Mouse (Mus musculus): ENCODE measurements at regions not wholly inside any gene's neighbourhood (a gene's known extent, or its start where the extent isn't known, plus 50 kb on each side); places are given as distances from the start of the nearest gene placed in this dataset.

- TF ChIP-seq CTCF (conservative IDR thresholded peaks at IDR 0.05; ENCODE audit: insufficient read depth, insufficient read length, low read depth, low read length) (no peak), POLR2A (IDR thresholded peaks at IDR 0.05; ENCODE audit: low read depth, low read length) (no peak)
Measured at GRCm38 (mm10) chr8:34364446-34365035, 253.0 kb upstream of the Gm10131 start.
